Mouse (Mus musculus) frontal cortex, adult (tissue): ENCODE data around the gene Prkn.
A peak's percentile ranks its signal among the peaks of the same experiment; 100 is the strongest.

ENCODE experiments used
- ATAC-seq: cut with Nextera tagmentation; 2 replicates; pipeline ENCODE4 v1.9.2; 2017; ENCODE audit warnings: mild to moderate bottlenecking, moderate library complexity, mixed read lengths; ENCODE audit not compliant: low TSS enrichment

The Prkn gene

GRCm38 (mm10) chr17:11127217-11127616 lies 287.0 kb downstream of the Prkn start:
- no peak for ATAC-seq

DNA sequence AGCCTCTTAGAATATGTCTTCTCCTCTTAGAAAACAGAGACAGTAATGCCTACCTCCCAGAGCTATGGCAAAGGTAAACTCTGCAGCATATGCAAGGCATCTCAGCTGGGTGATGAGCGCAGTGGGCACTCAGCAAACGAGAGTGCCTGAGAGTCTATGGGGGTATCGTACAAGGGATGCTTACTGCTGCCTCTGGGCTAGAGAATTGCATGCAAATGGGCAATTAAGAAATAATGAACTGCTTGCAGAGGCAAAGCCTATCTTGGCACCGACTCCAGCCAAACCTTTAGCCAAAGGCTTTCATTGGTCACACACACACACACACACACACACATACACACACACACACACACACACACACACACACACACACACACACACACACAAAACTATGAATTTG lies 290.7 kb downstream of the Prkn start:
- ATAC-seq, result no peak

DNA sequence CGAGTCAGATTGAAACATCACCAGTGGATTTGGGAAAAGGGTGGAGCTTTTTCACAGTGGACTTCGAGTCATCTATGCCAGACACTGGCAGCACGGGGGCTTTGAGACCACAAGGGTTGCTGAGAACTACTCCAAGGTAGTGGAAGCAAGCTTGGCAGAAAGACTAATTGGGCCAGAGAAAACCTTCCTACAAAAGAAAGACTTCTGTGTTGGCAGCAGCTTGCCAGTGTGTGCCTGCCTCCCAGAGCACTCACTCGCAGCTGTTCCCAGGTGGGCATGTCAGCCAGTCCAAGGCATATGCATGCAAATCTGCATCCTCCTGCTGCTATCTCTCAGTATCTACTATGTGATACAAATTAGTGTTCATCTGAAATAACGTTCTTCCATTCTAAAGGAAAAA lies 302.1 kb downstream of the Prkn start:
- ATAC-seq, result no peak

- 0 out of 2 replicates have a peak, but pooled peaks have one; percentile 16 for ATAC-seq
Measured at GRCm38 (mm10) chr17:11156119-11156518, 315.9 kb downstream of the Prkn start.

- ATAC-seq, result peak; percentile 95
Measured at GRCm38 (mm10) chr17:11157536-11157935, 317.4 kb downstream of the Prkn start.

GRCm38 (mm10) chr17:11161436-11161835 lies 321.3 kb downstream of the Prkn start:
- ATAC-seq, result no peak

GRCm38 (mm10) chr17:11162770-11163169 lies 322.6 kb downstream of the Prkn start:
- ATAC-seq, result no peak

GRCm38 (mm10) chr17:11187356-11187755 lies 347.2 kb downstream of the Prkn start:
- no peak for ATAC-seq

DNA sequence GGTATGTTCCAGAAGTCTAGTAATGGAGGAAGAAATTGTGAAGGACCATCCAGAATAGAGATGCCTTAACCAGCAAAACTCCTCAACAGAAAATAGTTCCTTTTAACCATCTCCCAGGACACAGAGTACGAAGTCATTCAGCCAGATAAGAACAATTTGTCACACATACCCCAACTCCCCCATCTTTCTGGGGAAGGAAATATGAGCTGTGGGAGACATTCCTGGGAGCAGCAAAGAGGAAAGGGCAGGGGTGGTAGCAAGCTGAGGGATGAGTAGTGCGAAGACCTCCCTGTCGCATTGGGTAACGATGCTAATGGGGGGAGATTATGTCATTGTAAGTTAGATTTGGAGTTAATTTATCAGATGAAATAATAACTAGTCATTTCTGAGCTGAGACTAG lies 348.3 kb downstream of the Prkn start:
- ATAC-seq, result no peak

GRCm38 (mm10) chr17:11190306-11190705 lies 350.1 kb downstream of the Prkn start:
- no peak for ATAC-seq

DNA sequence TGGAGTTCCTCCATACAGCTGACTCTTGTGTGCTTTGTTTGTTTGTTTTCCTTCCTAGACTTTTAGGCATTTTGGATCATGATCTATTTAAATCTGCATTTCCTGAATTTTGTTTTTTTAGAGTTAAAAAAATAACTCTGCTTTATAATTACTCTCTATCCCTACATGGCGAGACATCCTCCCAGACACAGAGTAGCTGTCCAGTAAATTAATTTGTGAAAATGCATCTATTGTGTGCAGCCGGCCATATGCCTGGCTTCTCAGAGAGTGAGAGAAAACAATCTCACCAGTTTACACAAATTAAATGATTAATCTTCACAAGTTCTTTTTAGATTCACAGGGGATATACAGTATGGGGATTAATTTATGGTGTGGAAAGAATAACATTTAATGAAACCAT lies 357.9 kb downstream of the Prkn start:
- ATAC-seq, result no peak

- ATAC-seq, result peak; percentile 89
Measured at GRCm38 (mm10) chr17:11209063-11209462, 368.9 kb downstream of the Prkn start.

DNA sequence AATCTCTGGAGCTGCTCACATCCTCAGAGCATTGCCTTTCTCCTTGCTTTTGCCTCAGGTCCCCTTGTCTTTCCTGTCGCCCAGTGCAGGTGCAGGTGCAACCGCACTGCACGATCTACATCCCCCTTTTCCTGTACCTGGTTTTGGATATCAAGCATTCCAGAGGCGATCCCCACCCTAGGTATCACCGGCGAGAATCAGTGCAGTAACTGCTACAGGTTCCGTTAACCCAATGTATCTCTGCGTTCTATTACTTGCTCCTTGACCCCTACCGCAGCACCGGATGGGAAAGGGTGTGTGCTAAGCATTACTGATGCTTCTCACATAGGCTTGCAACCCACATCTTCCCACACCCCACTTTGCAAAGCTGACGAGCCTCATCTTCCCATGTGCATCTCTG lies 370.8 kb downstream of the Prkn start:
- peak; percentile 36; the same call in 1 of the 2 replicates for ATAC-seq

DNA sequence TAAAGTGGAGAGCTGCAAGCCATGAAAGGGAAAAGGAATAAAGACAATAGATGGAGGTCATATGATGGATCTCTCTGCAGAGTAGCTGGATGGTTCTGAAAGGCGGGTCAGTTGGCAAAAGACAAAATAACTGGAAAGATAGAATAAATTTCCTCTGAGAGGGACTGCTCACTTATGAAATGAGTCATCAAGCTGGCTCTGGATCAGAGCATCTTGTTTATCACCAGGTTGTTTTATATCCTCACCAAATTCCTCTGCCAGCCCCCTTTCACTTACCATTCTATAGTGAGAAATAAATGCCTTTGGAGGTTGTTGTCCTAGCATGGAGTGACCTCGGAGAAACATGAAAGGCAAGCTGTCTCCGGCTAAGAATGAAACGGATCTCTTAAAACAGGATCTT lies 371.4 kb downstream of the Prkn start:
- no peak for ATAC-seq

- peak; percentile 53 for ATAC-seq
Measured at GRCm38 (mm10) chr17:11213689-11214088, 373.5 kb downstream of the Prkn start.

DNA sequence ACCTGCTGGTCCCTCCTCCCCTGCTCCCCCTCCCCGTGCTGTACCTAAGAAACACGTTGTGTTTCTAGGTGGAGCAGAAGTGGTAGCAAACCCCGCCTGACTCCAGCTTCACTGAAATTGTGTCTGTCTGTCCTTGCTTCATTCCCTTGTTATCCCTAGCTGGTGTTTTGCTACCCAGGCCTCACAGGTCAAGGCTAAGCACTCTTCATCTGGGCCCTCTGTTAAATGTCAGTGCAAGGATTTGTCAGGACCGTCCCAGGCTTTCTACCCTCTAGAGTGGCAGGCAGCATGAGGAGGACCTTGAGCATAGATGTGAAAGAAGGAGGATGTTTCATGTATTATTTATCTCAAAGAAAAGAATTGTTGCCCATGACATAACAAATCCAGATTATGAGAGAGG lies 388.8 kb downstream of the Prkn start:
- ATAC-seq, result no peak

- peak; percentile 47; the same call in 1 of the 2 replicates for ATAC-seq
Measured at GRCm38 (mm10) chr17:11229426-11229825, 389.2 kb downstream of the Prkn start.

DNA sequence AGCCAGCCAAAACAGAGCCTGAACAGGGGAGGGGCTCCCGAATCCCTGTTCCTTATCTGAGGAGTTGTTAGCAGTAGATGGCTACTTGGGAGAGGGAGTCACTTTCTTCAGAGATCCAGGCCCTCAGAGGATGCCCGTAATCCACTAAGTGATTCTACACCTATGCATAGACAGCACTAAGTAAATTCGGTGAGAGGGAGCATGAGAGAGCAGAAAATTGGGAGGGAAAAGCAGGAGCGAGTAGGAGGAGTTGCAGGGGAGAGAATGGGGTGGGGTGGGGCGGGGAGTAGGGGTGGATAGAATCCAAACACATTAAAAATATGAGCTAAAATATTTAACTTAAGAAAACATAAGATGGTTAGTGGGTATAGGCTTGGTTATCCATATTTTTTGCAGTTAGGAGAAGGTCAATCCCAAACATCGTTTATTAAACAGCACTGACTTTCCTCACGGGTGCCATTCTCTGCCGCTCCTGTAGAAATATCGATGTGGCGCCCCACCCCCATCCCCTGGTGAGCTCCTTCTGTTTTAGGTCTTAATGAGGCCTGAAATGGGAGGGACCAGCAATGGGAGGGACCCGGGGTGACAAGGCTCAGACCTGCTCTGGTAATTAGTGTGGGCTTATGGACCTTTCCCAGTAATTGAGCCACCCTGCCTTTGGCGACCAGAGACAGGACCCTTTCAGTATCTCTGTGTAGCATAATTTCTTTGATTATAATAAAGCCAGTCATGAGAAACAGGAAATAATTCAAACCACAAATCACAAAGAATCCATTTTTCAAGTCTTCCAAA lies 390.6 kb downstream of the Prkn start:
- no peak for ATAC-seq

- ATAC-seq, result no peak
Measured at GRCm38 (mm10) chr17:11235273-11235672, 395.1 kb downstream of the Prkn start.

DNA sequence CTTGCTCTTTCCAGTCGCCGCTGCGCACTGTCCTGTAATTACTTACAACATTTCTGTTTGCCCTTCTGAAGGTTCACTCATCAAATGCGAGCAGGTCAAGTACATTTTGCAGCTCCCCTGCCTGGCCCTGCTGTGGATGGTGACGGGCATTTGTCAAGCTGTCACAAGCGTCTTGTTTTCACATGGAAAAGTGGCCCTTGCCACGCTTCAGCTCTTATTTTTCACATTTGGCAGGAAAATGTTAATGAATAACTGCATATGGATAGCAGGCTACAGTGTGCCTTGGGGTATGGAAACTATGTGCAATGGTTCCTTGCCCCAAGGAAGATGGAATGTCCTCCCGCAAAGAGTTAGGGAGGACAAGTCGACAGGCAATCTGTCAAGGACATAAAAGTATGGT lies 404.9 kb downstream of the Prkn start:
- no peak for ATAC-seq

DNA sequence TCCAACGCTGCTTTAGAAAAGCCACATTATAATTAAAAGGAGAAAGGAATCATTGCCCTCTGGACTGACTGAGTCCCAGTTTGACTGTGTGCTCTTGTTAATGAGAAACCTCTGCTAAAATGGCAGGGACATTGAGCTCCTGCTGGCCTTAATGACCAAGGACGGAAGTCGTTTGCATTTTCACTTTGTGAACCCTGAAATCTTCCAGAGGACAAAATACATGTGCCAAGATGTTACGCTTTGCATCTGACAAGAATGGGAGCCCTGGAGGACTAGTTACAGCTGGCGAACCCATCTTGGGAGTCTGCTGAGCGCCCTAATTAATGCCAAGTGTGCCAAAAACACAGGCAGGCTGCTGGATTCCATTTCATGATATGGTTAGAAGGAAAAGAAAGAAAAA lies 409.0 kb downstream of the Prkn start:
- ATAC-seq, result no peak

GRCm38 (mm10) chr17:11260663-11261062 lies 420.5 kb downstream of the Prkn start:
- ATAC-seq, result peak; percentile 31; the same call in 1 of the 2 replicates

DNA sequence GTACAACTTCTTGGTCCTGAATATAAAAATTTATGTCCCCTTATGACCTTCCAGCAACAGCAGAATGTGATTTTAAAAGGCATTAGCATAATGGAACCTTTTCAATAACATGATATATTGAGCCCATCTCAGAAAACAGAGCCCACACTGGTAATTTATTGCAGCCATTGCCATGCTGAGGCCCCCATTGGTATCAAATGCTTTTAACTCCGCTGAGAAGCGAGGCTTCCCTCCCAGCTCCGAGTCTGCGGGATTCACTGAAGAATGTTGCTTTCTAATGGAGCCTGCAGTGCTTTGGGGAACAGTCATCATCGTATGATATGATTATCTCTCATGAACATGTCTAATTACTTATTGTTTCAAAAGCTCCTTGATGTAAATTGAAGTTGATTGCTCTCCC lies 421.5 kb downstream of the Prkn start:
- no peak for ATAC-seq

- no peak for ATAC-seq
Measured at GRCm38 (mm10) chr17:11267951-11268350, 427.8 kb downstream of the Prkn start.
